Mouse (Mus musculus) forebrain, embryonic 15.5 days (tissue): ENCODE results near the gene Rnf220. TPM values are rescaled to one million over a fixed set of nuclear protein-coding genes. Genes with fewer than 3 reads are reported as not detected.

Experiments used
- ATAC-seq: fragments of 200-750 bp; cut with Nextera tagmentation; replicated peaks from 2 replicates; pipeline ENCODE4 v1.8.0; 2017; ENCODE audit warnings: mild to moderate bottlenecking, moderate TSS enrichment, moderate library complexity
- H3K27ac ChIP-seq: fragments of 300-500 bp; sonication (generic); replicated peaks from 2 replicates; pipeline ENCODE4 v1.5.1; 2015; ENCODE audit warnings: mild to moderate bottlenecking, inconsistent platforms
- H3K27me3 ChIP-seq: fragments of 300-500 bp; sonication (generic); 2 replicates; pipeline ENCODE4 v1.6.1; 2015; ENCODE audit warnings: inconsistent platforms
- H3K36me3 ChIP-seq: fragments of 300-500 bp; sonication (generic); 2 replicates; pipeline ENCODE4 v1.6.1; 2015; ENCODE audit warnings: mild to moderate bottlenecking, inconsistent platforms
- H3K4me1 ChIP-seq: fragments of 300-500 bp; sonication (generic); 2 replicates; pipeline ENCODE4 v1.6.1; 2015; ENCODE audit warnings: inconsistent platforms
- H3K4me2 ChIP-seq: fragments of 300-500 bp; sonication (generic); replicated peaks from 2 replicates; pipeline ENCODE4 v1.6.1; 2015; ENCODE audit warnings: mild to moderate bottlenecking, inconsistent platforms
- H3K4me3 ChIP-seq: fragments of 300-500 bp; sonication (generic); 2 replicates; pipeline ENCODE4 v1.5.1; 2015; ENCODE audit warnings: mild to moderate bottlenecking, inconsistent platforms
- H3K9ac ChIP-seq: fragments of 300-500 bp; sonication (generic); replicated peaks from 2 replicates; pipeline ENCODE4 v1.6.1; 2015; ENCODE audit warnings: mild to moderate bottlenecking, inconsistent platforms
- H3K9me3 ChIP-seq: fragments of 300-500 bp; sonication (generic); 2 replicates; pipeline ENCODE4 v1.6.1; 2016; ENCODE audit warnings: inconsistent platforms
- WGBS: fragments of 180-500 bp; shearing (Covaris S2); methylation state at CpG from one replicate; pipeline ENCODE4 v1.1.7; 2015; ENCODE audit warnings: mixed read lengths; 5-methylcytosine and 5-hydroxymethylcytosine counted together
- polyA plus RNA-seq: library from polyadenylated mRNA; unstranded; fragments of >200 nt; fragmentation: Nextera tagmentation; extraction: Ambion mirVana; gene quantifications from 2 replicates; pipeline ENCODE4 v1.2.1, GENCODE M21; 2015

Gene Rnf220
- polyA plus RNA-seq, 1 experiment from 2014 or later = 128 TPM

GRCm38 (mm10) chr4:117485045-117485780 lies 11.6 kb downstream of the Rnf220 start:
- Histone ChIP-seq H3K4me2 (peak overlapping the region; percentile 88), H3K36me3 (no peaks in the 10 kb centered on the region), H3K9ac (peak overlapping the region; percentile 38; the same call in 1 of the 2 replicates), H3K27ac (0 out of 2 replicates have a peak overlapping the region, but pooled peaks have one; percentile 41), H3K4me1 (peaks cover 14% of the 10 kb centered on the region), H3K27me3 (peaks cover 62% of the 10 kb centered on the region), H3K9me3 (no peaks in the 10 kb centered on the region), H3K4me3 (peak overlapping the region; percentile 41)
- WGBS = 41% methylated on average over 13 of the region's 13 CpGs
- no peak; the same call in 1 of the 2 replicates for ATAC-seq

GRCm38 (mm10) chr4:117484256-117485044 lies 12.4 kb downstream of the Rnf220 start:
- no peaks in the 10 kb centered on the region for H3K9me3 ChIP-seq
- peak overlapping the region; percentile 41 for H3K4me3 ChIP-seq
- peak overlapping the region; percentile 88 for H3K4me2 ChIP-seq
- WGBS = under 1% methylated on average over 69 of the region's 69 CpGs
- peak; percentile 87 for ATAC-seq
- H3K9ac ChIP-seq = peak overlapping the region; percentile 38
- peaks cover 14% of the 10 kb centered on the region for H3K4me1 ChIP-seq
- H3K36me3 ChIP-seq = no peaks in the 10 kb centered on the region
- 0 out of 2 replicates have a peak overlapping the region, but pooled peaks have one; percentile 41 for H3K27ac ChIP-seq
- peaks cover 54% of the 10 kb centered on the region for H3K27me3 ChIP-seq

GRCm38 (mm10) chr4:117483931-117484255 lies 13.0 kb downstream of the Rnf220 start:
- ATAC-seq = no peak
- H3K27ac ChIP-seq = no peak overlapping the region

GRCm38 (mm10) chr4:117482103-117482502 lies 14.7 kb downstream of the Rnf220 start:
- 83% methylated on average over 5 of the region's 5 CpGs for WGBS
- ATAC-seq = no peak

More at GRCm38 (mm10) chr4:117483931-117484255, 13.0 kb downstream of the Rnf220 start:
- Histone ChIP-seq H3K4me3 (peak overlapping the region; percentile 41), H3K9ac (peak overlapping the region; percentile 38), H3K4me1 (peaks cover 14% of the 10 kb centered on the region), H3K36me3 (no peaks in the 10 kb centered on the region), H3K9me3 (no peaks in the 10 kb centered on the region), H3K4me2 (peak overlapping the region; percentile 88), H3K27me3 (peaks cover 50% of the 10 kb centered on the region)
- under 1% methylated on average over 15 of the region's 15 CpGs for WGBS

GRCm38 (mm10) chr4:117480611-117481445 lies 16.0 kb downstream of the Rnf220 start:
- no peak overlapping the region for H3K27ac ChIP-seq

More at GRCm38 (mm10) chr4:117482103-117482502, 14.7 kb downstream of the Rnf220 start:
- no peak overlapping the region for H3K27ac ChIP-seq
- H3K9me3 ChIP-seq = no peaks in the 10 kb centered on the region
- peaks cover 24% of the 10 kb centered on the region for H3K4me1 ChIP-seq
- H3K9ac ChIP-seq = no peak overlapping the region
- H3K27me3 ChIP-seq = peaks cover 33% of the 10 kb centered on the region
- H3K4me3 ChIP-seq = no peak overlapping the region
- H3K4me2 ChIP-seq = no peak overlapping the region
- no peaks in the 10 kb centered on the region for H3K36me3 ChIP-seq

GRCm38 (mm10) chr4:117479951-117480350 lies 16.9 kb downstream of the Rnf220 start:
- Histone ChIP-seq H3K9ac (no peak overlapping the region), H3K36me3 (no peaks in the 10 kb centered on the region), H3K4me1 (peaks cover 22% of the 10 kb centered on the region), H3K27me3 (peaks cover 15% of the 10 kb centered on the region; the same call in 1 of the 2 replicates), H3K9me3 (no peaks in the 10 kb centered on the region), H3K4me3 (no peak overlapping the region), H3K4me2 (no peak overlapping the region), H3K27ac (no peak overlapping the region)
- WGBS = 57% methylated on average over 6 of the region's 6 CpGs
- no peak for ATAC-seq

More at GRCm38 (mm10) chr4:117480611-117481445, 16.0 kb downstream of the Rnf220 start:
- 31% methylated on average over 11 of the region's 11 CpGs for WGBS
- Histone ChIP-seq H3K9ac (no peak overlapping the region), H3K4me1 (peaks cover 24% of the 10 kb centered on the region), H3K27me3 (peaks cover 23% of the 10 kb centered on the region; the same call in 1 of the 2 replicates), H3K9me3 (no peaks in the 10 kb centered on the region), H3K4me3 (no peak overlapping the region), H3K36me3 (no peaks in the 10 kb centered on the region), H3K4me2 (no peak overlapping the region)
- no peak for ATAC-seq

- peaks cover 3% of the 10 kb centered on the region; the same call in 1 of the 2 replicates for H3K27me3 ChIP-seq
- no peak overlapping the region for H3K27ac ChIP-seq
- no peak overlapping the region for H3K4me2 ChIP-seq
- H3K4me1 ChIP-seq = peaks cover 10% of the 10 kb centered on the region; the same call in 1 of the 2 replicates
- H3K9me3 ChIP-seq = no peaks in the 10 kb centered on the region
- no peak overlapping the region for H3K4me3 ChIP-seq
- 65% methylated on average over 15 of the region's 15 CpGs for WGBS
- ATAC-seq = no peak
- H3K9ac ChIP-seq = no peak overlapping the region
- no peaks in the 10 kb centered on the region for H3K36me3 ChIP-seq
These were observed 18.7 kb downstream of the Rnf220 start for GRCm38 (mm10) chr4:117478101-117478673.

GRCm38 (mm10) chr4:117477401-117477800 lies 19.5 kb downstream of the Rnf220 start:
- 57% methylated on average over 5 of the region's 5 CpGs for WGBS

GRCm38 (mm10) chr4:117476777-117477176 lies 20.1 kb downstream of the Rnf220 start:
- Histone ChIP-seq H3K9ac (no peak overlapping the region), H3K27me3 (peaks cover 3% of the 10 kb centered on the region; the same call in 1 of the 2 replicates), H3K36me3 (no peaks in the 10 kb centered on the region), H3K9me3 (no peaks in the 10 kb centered on the region), H3K4me2 (no peak overlapping the region), H3K4me1 (peaks cover 10% of the 10 kb centered on the region; the same call in 1 of the 2 replicates), H3K4me3 (no peak overlapping the region), H3K27ac (no peak overlapping the region)
- no peak for ATAC-seq
- 65% methylated on average over 4 of the region's 4 CpGs for WGBS

More at GRCm38 (mm10) chr4:117477401-117477800, 19.5 kb downstream of the Rnf220 start:
- Histone ChIP-seq H3K4me3 (no peak overlapping the region), H3K4me1 (peaks cover 10% of the 10 kb centered on the region; the same call in 1 of the 2 replicates), H3K27ac (no peak overlapping the region), H3K27me3 (peaks cover 3% of the 10 kb centered on the region; the same call in 1 of the 2 replicates), H3K36me3 (no peaks in the 10 kb centered on the region), H3K4me2 (no peak overlapping the region), H3K9me3 (no peaks in the 10 kb centered on the region), H3K9ac (no peak overlapping the region)
- no peak for ATAC-seq

GRCm38 (mm10) chr4:117476355-117476754 lies 20.5 kb downstream of the Rnf220 start:
- Histone ChIP-seq H3K9ac (no peak overlapping the region), H3K27me3 (peaks cover 3% of the 10 kb centered on the region; the same call in 1 of the 2 replicates), H3K4me1 (peaks cover 10% of the 10 kb centered on the region; the same call in 1 of the 2 replicates), H3K36me3 (no peaks in the 10 kb centered on the region), H3K27ac (no peak overlapping the region), H3K4me3 (no peak overlapping the region), H3K9me3 (no peaks in the 10 kb centered on the region), H3K4me2 (no peak overlapping the region)
- ATAC-seq = no peak

- Histone ChIP-seq H3K36me3 (no peaks in the 10 kb centered on the region), H3K9me3 (no peaks in the 10 kb centered on the region), H3K4me3 (no peak overlapping the region), H3K9ac (no peak overlapping the region), H3K27ac (no peak overlapping the region), H3K27me3 (peaks cover 3% of the 10 kb centered on the region; the same call in 1 of the 2 replicates), H3K4me2 (no peak overlapping the region), H3K4me1 (peaks cover 10% of the 10 kb centered on the region; the same call in 1 of the 2 replicates)
- ATAC-seq = no peak
These were observed 22.9 kb downstream of the Rnf220 start for GRCm38 (mm10) chr4:117473985-117474354.
